Comparison of ENCODE assay signal across 22 mouse cellular contexts in the genomic region with DNA sequence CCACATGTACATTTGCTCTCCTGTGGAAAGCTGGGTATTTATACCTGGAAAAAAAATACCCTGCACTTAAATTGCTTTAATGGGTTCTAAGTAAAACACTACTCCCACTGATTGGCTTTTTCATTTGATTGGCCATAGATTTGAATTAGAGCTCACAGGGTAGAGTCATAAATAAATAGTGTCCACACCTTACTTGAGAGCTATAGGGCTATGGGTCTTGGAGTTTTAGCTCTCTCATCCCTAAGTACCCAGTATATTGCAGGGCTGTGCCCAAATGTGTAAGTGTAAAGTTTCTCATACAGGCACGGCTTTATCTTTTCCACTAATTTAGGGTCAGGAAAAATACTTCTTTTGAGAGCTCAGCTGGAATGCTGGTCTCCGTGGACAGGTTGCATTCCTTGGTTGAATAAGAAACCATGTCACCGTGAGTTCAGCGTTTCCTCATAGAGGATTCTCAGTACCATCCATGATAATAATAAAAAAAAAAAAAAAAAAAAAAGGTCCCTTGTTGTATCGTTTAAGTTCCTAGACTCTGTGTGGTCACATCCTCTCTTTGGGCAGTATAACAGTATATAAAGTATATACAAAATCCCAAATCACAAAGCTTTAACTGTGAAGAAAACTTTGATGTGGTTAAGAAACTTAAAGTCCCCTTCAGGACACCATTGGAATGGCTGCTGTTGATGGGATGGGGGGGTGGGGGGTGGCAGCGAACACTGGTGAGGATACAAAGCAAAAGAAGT.
DNase-seq lines count a peak whose midpoint lies in the region; ATAC-seq and TF ChIP-seq lines count a peak whose summit lies in the region.
"Had no signal": no experiment of that assay in that cellular context is flagged by ENCODE, and none has a peak within 500 bp of the region (broad histone marks: within the 10 kb centered on the region; RNA-seq: fewer than 3 reads in every experiment).

No protein-coding gene starts in this region.

- TF ChIP-seq POLR2A in CH12.LX (IDR thresholded peaks at IDR 0.05; ENCODE audit: low read depth, low read length) = no peak

- dilution Hi-C loops in CH12.LX (cut with MboI; ENCODE audit: extremely low pct_ligation_motif_present, extremely low pct_unique_long_range_greater_than_20kb, low sequenced_read_pairs) = no loop called here

- H3K4me3 ChIP-seq in embryonic facial prominence, embryonic 14.5 days (ENCODE audit: low read depth, low read length) = no peak overlapping the region
- H3K4me3 ChIP-seq in embryonic facial prominence, embryonic 10.5 days = no peak overlapping the region
- H3K4me3 ChIP-seq in limb, embryonic 11.5 days (ENCODE audit: low read depth, low read length) = no peak overlapping the region
- H3K4me3 ChIP-seq in limb, embryonic 10.5 days = no peak overlapping the region
- peak overlapping the region; percentile 25 to 44 (median 40) for H3K4me3 ChIP-seq in CH12.LX (replicated peaks in 1 of 3; ENCODE audit: low read depth in 2 of 3, low read length in 2 of 3, poor library complexity in 1 of 3)
- no peak overlapping the region for H3K4me3 ChIP-seq in limb, embryonic 13.5 days
- H3K4me3 ChIP-seq in lung, postnatal 0 days (ENCODE audit: low read depth, low read length) = no peak overlapping the region
- H3K4me3 ChIP-seq: embryonic facial prominence, embryonic 13.5 days; forebrain, embryonic 10.5 days; forebrain, embryonic 12.5 days had no signal

- H3K4me2 ChIP-seq in embryonic facial prominence, embryonic 14.5 days (ENCODE audit: low read depth, low read length) = no peak overlapping the region
- no peak overlapping the region for H3K4me2 ChIP-seq in limb, embryonic 11.5 days (ENCODE audit: low read depth, severe bottlenecking)
- peak overlapping the region; percentile 91 for H3K4me2 ChIP-seq in CH12.LX (ENCODE audit: insufficient read depth, low read depth, poor library complexity, severe bottlenecking)
- H3K4me2 ChIP-seq in limb, embryonic 13.5 days (replicated peaks) = peak overlapping the region; percentile 27; the same call in 1 of the 2 replicates
- H3K4me2 ChIP-seq in lung, postnatal 0 days (replicated peaks; ENCODE audit: low read depth, low read length) = no peak overlapping the region
- H3K4me2 ChIP-seq: embryonic facial prominence, embryonic 13.5 days; forebrain, embryonic 12.5 days had no signal

- H3K36me3 ChIP-seq in embryonic facial prominence, embryonic 14.5 days (ENCODE audit: control insufficient read depth, insufficient read depth, low read length) = no peaks in the 10 kb centered on the region
- no peaks in the 10 kb centered on the region for H3K36me3 ChIP-seq in embryonic facial prominence, embryonic 10.5 days (replicated peaks)
- H3K36me3 ChIP-seq in limb, embryonic 11.5 days (ENCODE audit: control insufficient read depth, insufficient read depth, low read length) = no peaks in the 10 kb centered on the region
- no peaks in the 10 kb centered on the region for H3K36me3 ChIP-seq in limb, embryonic 10.5 days
- H3K36me3 ChIP-seq in CH12.LX (replicated peaks in 1 of 2; ENCODE audit: control insufficient read depth in 1 of 2, insufficient read depth in 1 of 2, low read length in 1 of 2) = peaks cover 0 to 24% of the 10 kb centered on the region in 2 experiments
- no peaks in the 10 kb centered on the region for H3K36me3 ChIP-seq in limb, embryonic 13.5 days
- no peaks in the 10 kb centered on the region for H3K36me3 ChIP-seq in lung, postnatal 0 days (ENCODE audit: insufficient read depth, low read length)
- H3K36me3 ChIP-seq: embryonic facial prominence, embryonic 13.5 days; forebrain, embryonic 10.5 days; forebrain, embryonic 12.5 days had no signal

- H3K9me3 ChIP-seq in embryonic facial prominence, embryonic 14.5 days (ENCODE audit: control insufficient read depth, low read length) = no peaks in the 10 kb centered on the region
- no peaks in the 10 kb centered on the region for H3K9me3 ChIP-seq in embryonic facial prominence, embryonic 10.5 days
- H3K9me3 ChIP-seq in limb, embryonic 11.5 days (ENCODE audit: control insufficient read depth, low read length) = no peaks in the 10 kb centered on the region
- no peaks in the 10 kb centered on the region for H3K9me3 ChIP-seq in limb, embryonic 10.5 days (replicated peaks)
- H3K9me3 ChIP-seq in CH12.LX (replicated peaks; ENCODE audit: low read length) = no peaks in the 10 kb centered on the region
- H3K9me3 ChIP-seq in limb, embryonic 13.5 days = no peaks in the 10 kb centered on the region
- no peaks in the 10 kb centered on the region for H3K9me3 ChIP-seq in lung, postnatal 0 days (ENCODE audit: low read length)
- H3K9me3 ChIP-seq: embryonic facial prominence, embryonic 13.5 days; forebrain, embryonic 10.5 days; forebrain, embryonic 12.5 days had no signal

- peaks cover 26% of the 10 kb centered on the region for H3K4me1 ChIP-seq in embryonic facial prominence, embryonic 14.5 days (ENCODE audit: control insufficient read depth, insufficient read depth, low read length)
- peaks cover 14% of the 10 kb centered on the region for H3K4me1 ChIP-seq in embryonic facial prominence, embryonic 10.5 days
- 0 out of 2 replicates have a peak, but pooled peaks cover 5% of the 10 kb centered on the region for H3K4me1 ChIP-seq in limb, embryonic 11.5 days (ENCODE audit: control insufficient read depth, insufficient read depth, low read length)
- peaks cover 22% of the 10 kb centered on the region for H3K4me1 ChIP-seq in limb, embryonic 10.5 days
- peaks cover 32 to 72% of the 10 kb centered on the region in 2 experiments for H3K4me1 ChIP-seq in CH12.LX (ENCODE audit: control insufficient read depth in 1 of 2, insufficient read depth in 2 of 2)
- H3K4me1 ChIP-seq in limb, embryonic 13.5 days = peaks cover 45% of the 10 kb centered on the region
- peaks cover 20% of the 10 kb centered on the region for H3K4me1 ChIP-seq in lung, postnatal 0 days (ENCODE audit: insufficient read depth, low read depth, low read length)

- peak in 1 of 2 experiments; percentile 2; a peak in 1 of 4 replicates for TF ChIP-seq CTCF in CH12.LX (conservative IDR thresholded peaks at IDR 0.05 in 1 of 2, IDR thresholded peaks at IDR 0.05 in 1 of 2; ENCODE audit: low read depth in 2 of 2, low read length in 2 of 2)
- TF ChIP-seq CTCF in lung, postnatal 0 days (IDR thresholded peaks at IDR 0.05) = no peak

- in situ Hi-C loops in CH12.LX (cut with MboI; ENCODE audit: low pct_ligation_motif_present, low pct_unique_long_range_greater_than_20kb, low sequenced_read_pairs) = no loop called here

- no peak overlapping the region for H3K9ac ChIP-seq in embryonic facial prominence, embryonic 14.5 days (ENCODE audit: low read depth, low read length)
- no peak overlapping the region for H3K9ac ChIP-seq in limb, embryonic 11.5 days (ENCODE audit: low read length)
- peak overlapping the region; percentile 39 for H3K9ac ChIP-seq in CH12.LX (ENCODE audit: insufficient read depth, low read depth)
- no peak overlapping the region for H3K9ac ChIP-seq in limb, embryonic 13.5 days
- no peak overlapping the region for H3K9ac ChIP-seq in lung, postnatal 0 days (replicated peaks; ENCODE audit: low read depth)
- H3K9ac ChIP-seq: embryonic facial prominence, embryonic 13.5 days; forebrain, embryonic 12.5 days had no signal

- ATAC-seq in embryonic facial prominence, embryonic 14.5 days (ENCODE audit: low read depth) = peak; percentile 26; the same call in 1 of the 2 replicates
- ATAC-seq in limb, embryonic 11.5 days (ENCODE audit: insufficient number of reproducible peaks, low FRiP score, low TSS enrichment, low read depth) = peak; percentile 54
- peak; percentile 57; the same call in 1 of the 2 replicates for ATAC-seq in limb, embryonic 13.5 days (ENCODE audit: low FRiP score, low read depth)
- ATAC-seq in lung, postnatal 0 days = no peak
- ATAC-seq in erythroid progenitor cell, adult 5-6 weeks (replicated peaks; ENCODE audit: low FRiP score, poor library complexity, severe bottlenecking) = no peak
- ATAC-seq: CD4-positive, CD25-positive, alpha-beta regulatory T cell, adult 4 months; forebrain, embryonic 14.5 days; forebrain, embryonic 16.5 days had no signal

- H3K27me3 ChIP-seq in embryonic facial prominence, embryonic 14.5 days (replicated peaks; ENCODE audit: control insufficient read depth, insufficient read depth, low read length) = no peaks in the 10 kb centered on the region
- no peaks in the 10 kb centered on the region for H3K27me3 ChIP-seq in embryonic facial prominence, embryonic 10.5 days (replicated peaks; ENCODE audit: low read depth, poor library complexity, severe bottlenecking)
- no peaks in the 10 kb centered on the region for H3K27me3 ChIP-seq in limb, embryonic 11.5 days (ENCODE audit: control insufficient read depth, insufficient read depth, low read length)
- no peaks in the 10 kb centered on the region for H3K27me3 ChIP-seq in limb, embryonic 10.5 days (ENCODE audit: low read depth, poor library complexity, severe bottlenecking)
- no peaks in the 10 kb centered on the region for H3K27me3 ChIP-seq in CH12.LX (replicated peaks)
- no peaks in the 10 kb centered on the region for H3K27me3 ChIP-seq in limb, embryonic 13.5 days
- H3K27me3 ChIP-seq in lung, postnatal 0 days (replicated peaks; ENCODE audit: insufficient read depth, low read length) = no peaks in the 10 kb centered on the region
- H3K27me3 ChIP-seq: embryonic facial prominence, embryonic 13.5 days had no signal

- TF ChIP-seq RAD21 in CH12.LX (IDR thresholded peaks at IDR 0.05; ENCODE audit: low read depth, low read length) = no peak

- H3K27ac ChIP-seq in embryonic facial prominence, embryonic 14.5 days (replicated peaks; ENCODE audit: low read depth, low read length) = no peak overlapping the region
- H3K27ac ChIP-seq in embryonic facial prominence, embryonic 10.5 days (replicated peaks) = no peak overlapping the region
- no peak overlapping the region for H3K27ac ChIP-seq in limb, embryonic 11.5 days (replicated peaks; ENCODE audit: low read depth, low read length)
- H3K27ac ChIP-seq in limb, embryonic 10.5 days = no peak overlapping the region
- H3K27ac ChIP-seq in CH12.LX (ENCODE audit: insufficient read depth, low read depth) = peak overlapping the region; percentile 74
- no peak overlapping the region for H3K27ac ChIP-seq in limb, embryonic 13.5 days
- no peak overlapping the region for H3K27ac ChIP-seq in lung, postnatal 0 days (ENCODE audit: low read length)
- H3K27ac ChIP-seq: embryonic facial prominence, embryonic 13.5 days; forebrain, embryonic 10.5 days; forebrain, embryonic 12.5 days had no signal

- no peak for TF ChIP-seq EP300 in CH12.LX (IDR thresholded peaks at IDR 0.05; ENCODE audit: low read length)
- no peak for TF ChIP-seq EP300 in lung, postnatal 0 days (IDR thresholded peaks at IDR 0.05)

- peaks cover 35% of the 10 kb centered on the region for H3K79me2 ChIP-seq in CH12.LX (replicated peaks; ENCODE audit: control insufficient read depth, extremely low read depth, insufficient read depth, poor library complexity, severe bottlenecking)

- DNase-seq in embryonic facial prominence, embryonic 14.5 days (ENCODE audit: low spot score) = no peak
- DNase-seq in embryonic facial prominence, embryonic 10.5 days (ENCODE audit: low spot score) = no peak
- DNase-seq in limb, embryonic 11.5 days (ENCODE audit: low spot score) = no peak
- no peak for DNase-seq in limb, embryonic 10.5 days (ENCODE audit: low spot score)
- DNase-seq in CH12.LX (ENCODE audit: extremely low read depth) = no peak
- DNase-seq in lung, postnatal 0 days (ENCODE audit: low spot score) = no peak
- DNase-seq: adrenal gland, adult 8-10 months; adrenal gland, postnatal 14 days; adrenal gland, postnatal 36 days; cerebellum, adult 11-12 months; cerebellum, adult 2 months; cerebellum, adult 9-10 months; cerebellum, postnatal 10 days; cerebellum, postnatal 25 days had no signal

- WGBS in embryonic facial prominence, embryonic 14.5 days = 61% methylated on average over 6 of the region's 6 CpGs
- WGBS in embryonic facial prominence, embryonic 10.5 days = 80% methylated on average over 6 of the region's 6 CpGs
- WGBS in limb, embryonic 11.5 days = 74% methylated on average over 6 of the region's 6 CpGs
- 87% methylated on average over 6 of the region's 6 CpGs for WGBS in limb, embryonic 10.5 days
- WGBS in limb, embryonic 13.5 days = 49% methylated on average over 6 of the region's 6 CpGs
- WGBS in lung, postnatal 0 days = 49% methylated on average over 6 of the region's 6 CpGs

Comparison
In these comparisons a context has a peak if more than half of its experiments do, and no peak if none do; other contexts are left out.
1. H3K4me2 ChIP-seq: peak in CH12.LX (single experiment) and limb, embryonic 13.5 days (single experiment); none in embryonic facial prominence, embryonic 14.5 days (single experiment), limb, embryonic 11.5 days (single experiment) and lung, postnatal 0 days (single experiment).
2. ATAC-seq: peak in embryonic facial prominence, embryonic 14.5 days (single experiment), limb, embryonic 11.5 days (single experiment) and limb, embryonic 13.5 days (single experiment); none in lung, postnatal 0 days (single experiment) and erythroid progenitor cell, adult 5-6 weeks (single experiment).
3. H3K4me3 ChIP-seq: peak in CH12.LX (3 of 3); none in embryonic facial prominence, embryonic 14.5 days (single experiment), embryonic facial prominence, embryonic 10.5 days (single experiment), limb, embryonic 11.5 days (single experiment), limb, embryonic 10.5 days (single experiment), limb, embryonic 13.5 days (single experiment) and lung, postnatal 0 days (single experiment).